Mouse (Mus musculus) kidney, adult 2 months (tissue): ENCODE results near the gene Sgo2a.

Experiments used
- CTCF ChIP-seq: fragments of 200-500 bp; conservative IDR thresholded peaks from 2 replicates; pipeline ENCODE4 v1.5.1; 2011; ENCODE audit warnings: low read depth, mild to moderate bottlenecking, control low read depth, low read length, moderate library complexity, mixed read lengths; ENCODE audit not compliant: insufficient read depth, insufficient read length
- POLR2A ChIP-seq: fragments of 200-500 bp; IDR thresholded peaks from one replicate; pipeline ENCODE4 v1.6.1; 2011; ENCODE audit warnings: low read depth, low read length, control low read depth

DNA sequence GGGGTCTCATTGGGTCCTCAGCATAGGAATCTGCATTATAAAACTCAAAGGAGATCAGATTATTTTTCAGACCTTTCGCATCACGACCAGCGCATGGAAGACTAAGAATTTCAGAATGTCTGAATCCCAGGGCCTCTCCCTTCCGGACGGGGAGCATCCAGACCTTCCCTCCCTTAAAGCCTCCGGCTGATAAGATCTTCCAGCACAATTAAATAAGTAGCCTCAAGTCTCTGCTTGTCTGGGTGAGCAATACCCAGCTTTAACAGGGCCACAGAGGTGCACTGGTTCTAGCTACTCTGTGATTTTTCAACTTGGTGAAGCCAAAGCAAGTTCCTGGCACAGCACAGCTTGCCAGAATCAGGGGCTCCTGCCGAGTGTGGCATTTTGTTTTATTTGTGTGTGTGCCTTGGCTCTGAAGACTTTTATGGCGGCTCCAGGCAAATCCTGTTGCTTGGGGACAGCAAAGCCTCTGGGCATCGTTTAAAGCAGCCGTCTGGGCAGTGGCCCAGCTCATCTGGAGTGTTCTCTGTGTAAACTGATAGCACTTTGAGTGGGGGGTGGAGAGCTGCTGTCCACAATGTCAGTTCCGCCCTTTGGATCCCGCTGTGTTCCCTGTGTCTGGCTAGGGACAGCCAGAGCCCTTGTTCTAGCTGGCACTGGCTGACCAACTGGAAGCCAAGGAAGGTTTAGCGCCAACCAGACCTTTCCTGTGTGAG is 34.5 kb downstream of the Sgo2a start:
- no peak for TF ChIP-seq CTCF
- TF ChIP-seq POLR2A: no peak
